In genomic region chr9:67115991-67116390, GRCm38 (mm10) we compare ENCODE assay signal across 13 mouse cellular contexts.
DNase-seq lines count a peak whose midpoint lies in the region; ATAC-seq lines count a peak whose summit lies in the region.
"Had no signal": no experiment of that assay in that cellular context is flagged by ENCODE, and none has a peak within 500 bp of the region (broad histone marks: within the 10 kb centered on the region; RNA-seq: fewer than 3 reads in every experiment).

No protein-coding gene starts in this region.

- H3K27ac ChIP-seq in hindbrain, embryonic 12.5 days, result peak overlapping the region; percentile 25; the same call in 1 of the 2 replicates
- no peak overlapping the region for H3K27ac ChIP-seq in hindbrain, embryonic 13.5 days
- H3K27ac ChIP-seq in neural tube, embryonic 15.5 days (replicated peaks), result no peak overlapping the region
- H3K27ac ChIP-seq in intestine, embryonic 15.5 days, result peak overlapping the region; percentile 56
- H3K27ac ChIP-seq: hindbrain, embryonic 15.5 days had no signal

- H3K4me2 ChIP-seq in hindbrain, embryonic 12.5 days (replicated peaks), result no peak overlapping the region
- H3K4me2 ChIP-seq in hindbrain, embryonic 13.5 days, result no peak overlapping the region
- H3K4me2 ChIP-seq in neural tube, embryonic 15.5 days, result no peak overlapping the region
- H3K4me2 ChIP-seq in intestine, embryonic 15.5 days (replicated peaks), result no peak overlapping the region
- H3K4me2 ChIP-seq: hindbrain, embryonic 15.5 days; midbrain, embryonic 11.5 days had no signal

- no peaks in the 10 kb centered on the region for H3K9me3 ChIP-seq in hindbrain, embryonic 12.5 days (replicated peaks)
- H3K9me3 ChIP-seq in hindbrain, embryonic 13.5 days, result no peaks in the 10 kb centered on the region
- no peaks in the 10 kb centered on the region for H3K9me3 ChIP-seq in neural tube, embryonic 15.5 days (replicated peaks)
- no peaks in the 10 kb centered on the region for H3K9me3 ChIP-seq in intestine, embryonic 15.5 days
- H3K9me3 ChIP-seq: hindbrain, embryonic 15.5 days had no signal

- no peak overlapping the region for H3K4me3 ChIP-seq in hindbrain, embryonic 12.5 days
- no peak overlapping the region for H3K4me3 ChIP-seq in hindbrain, embryonic 13.5 days
- H3K4me3 ChIP-seq in neural tube, embryonic 15.5 days (replicated peaks), result no peak overlapping the region
- H3K4me3 ChIP-seq in intestine, embryonic 15.5 days (replicated peaks), result no peak overlapping the region
- H3K4me3 ChIP-seq: hindbrain, embryonic 15.5 days had no signal

- H3K9ac ChIP-seq in hindbrain, embryonic 12.5 days, result no peak overlapping the region
- H3K9ac ChIP-seq in hindbrain, embryonic 13.5 days, result no peak overlapping the region
- no peak overlapping the region for H3K9ac ChIP-seq in neural tube, embryonic 15.5 days (replicated peaks)
- no peak overlapping the region for H3K9ac ChIP-seq in intestine, embryonic 15.5 days
- H3K9ac ChIP-seq: forebrain, postnatal 0 days; hindbrain, embryonic 15.5 days had no signal

- WGBS in hindbrain, embryonic 12.5 days, result 50% methylated on average over 2 of the region's 2 CpGs
- WGBS in hindbrain, embryonic 13.5 days, result 57% methylated on average over 2 of the region's 2 CpGs
- WGBS in neural tube, embryonic 15.5 days, result 55% methylated on average over 2 of the region's 2 CpGs
- 13% methylated on average over 2 of the region's 2 CpGs for WGBS in intestine, embryonic 15.5 days

- H3K4me1 ChIP-seq in hindbrain, embryonic 12.5 days, result peaks cover 10% of the 10 kb centered on the region; the same call in 1 of the 2 replicates
- H3K4me1 ChIP-seq in hindbrain, embryonic 13.5 days (replicated peaks), result peaks cover 12% of the 10 kb centered on the region
- 0 out of 2 replicates have a peak, but pooled peaks cover 9% of the 10 kb centered on the region for H3K4me1 ChIP-seq in neural tube, embryonic 15.5 days
- peaks cover 25% of the 10 kb centered on the region for H3K4me1 ChIP-seq in intestine, embryonic 15.5 days (replicated peaks)
- H3K4me1 ChIP-seq: hindbrain, embryonic 15.5 days had no signal

- H3K36me3 ChIP-seq in hindbrain, embryonic 12.5 days, result no peaks in the 10 kb centered on the region
- no peaks in the 10 kb centered on the region for H3K36me3 ChIP-seq in hindbrain, embryonic 13.5 days
- no peaks in the 10 kb centered on the region for H3K36me3 ChIP-seq in neural tube, embryonic 15.5 days
- H3K36me3 ChIP-seq in intestine, embryonic 15.5 days, result no peaks in the 10 kb centered on the region
- H3K36me3 ChIP-seq: hindbrain, embryonic 15.5 days had no signal

- peak; percentile 52 for DNase-seq in neural tube, embryonic 10.5 days (ENCODE audit: extremely low spot score, low spot score)
- no peak for DNase-seq in urinary bladder, adult 18-20 months (ENCODE audit: low spot score in 2 of 2)
- no peak for DNase-seq in adrenal gland, adult (ENCODE audit: inconsistent age in 2 of 2, low spot score in 1 of 2)
- DNase-seq in adrenal gland, postnatal 36 days, result no peak
- DNase-seq: adrenal gland, postnatal 25 days; cerebellum, postnatal 25 days; forebrain, postnatal 0 days had no signal

- no peaks in the 10 kb centered on the region for H3K27me3 ChIP-seq in hindbrain, embryonic 12.5 days
- no peaks in the 10 kb centered on the region for H3K27me3 ChIP-seq in hindbrain, embryonic 13.5 days
- no peaks in the 10 kb centered on the region for H3K27me3 ChIP-seq in neural tube, embryonic 15.5 days (replicated peaks)
- H3K27me3 ChIP-seq in intestine, embryonic 15.5 days (replicated peaks), result no peaks in the 10 kb centered on the region
- H3K27me3 ChIP-seq: hindbrain, embryonic 15.5 days had no signal

- ATAC-seq in hindbrain, embryonic 12.5 days (ENCODE audit: low FRiP score), result no peak
- no peak for ATAC-seq in hindbrain, embryonic 13.5 days (ENCODE audit: low FRiP score)
- no peak for ATAC-seq in neural tube, embryonic 15.5 days (ENCODE audit: low FRiP score)
- peak; percentile 22 for ATAC-seq in intestine, embryonic 15.5 days
- ATAC-seq: forebrain, postnatal 0 days had no signal

Comparison
In these comparisons a context has a peak if more than half of its experiments do, and no peak if none do; other contexts are left out.
1. H3K27ac ChIP-seq: peak in hindbrain, embryonic 12.5 days (single experiment) and intestine, embryonic 15.5 days (single experiment); none in hindbrain, embryonic 13.5 days (single experiment) and neural tube, embryonic 15.5 days (single experiment).